Mouse (Mus musculus) liver, adult 2 months (tissue): ENCODE results near the gene Keg1.

ENCODE experiments used
- CTCF ChIP-seq: fragments of 200-500 bp; IDR thresholded peaks from 2 replicates; pipeline ENCODE4 v1.5.1; 2011; ENCODE audit warnings: low read depth, low read length, control low read depth
- POLR2A ChIP-seq: fragments of 200-500 bp; IDR thresholded peaks from 2 replicates; pipeline ENCODE4 v1.6.1; 2011; ENCODE audit warnings: low read length, control low read depth; ENCODE audit not compliant: insufficient read depth; ENCODE audit errors: extremely low read depth

GRCm38 (mm10) chr19:12719189-12719588, 23.6 kb downstream of the Keg1 start:
- TF ChIP-seq CTCF (no peak), POLR2A (no peak)
